Mouse (Mus musculus): ENCODE results near the gene Foxj3.

DNA sequence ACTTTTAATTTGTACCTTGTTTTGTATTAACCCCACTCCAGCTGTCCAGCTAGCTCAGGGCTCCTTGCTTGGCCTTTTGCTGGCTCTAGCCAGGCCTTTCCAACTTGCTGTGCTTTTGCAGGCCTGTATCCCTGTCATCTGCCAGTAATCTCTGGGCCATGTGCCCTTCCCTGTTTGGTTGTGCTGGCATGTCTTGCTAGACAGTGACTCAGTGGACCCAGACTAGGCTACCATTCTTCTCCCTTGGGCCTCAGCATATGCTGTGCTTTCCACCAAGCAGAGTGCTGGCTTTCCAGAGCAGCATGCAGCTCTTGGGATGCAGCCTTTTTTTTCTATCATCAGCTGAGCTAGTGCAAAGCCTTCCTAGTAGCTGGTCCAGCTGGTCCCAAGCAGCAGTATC, 26.3 kb downstream of the Foxj3 start:
- TF ChIP-seq CTCF (IDR thresholded peaks at IDR 0.05; ENCODE audit: control insufficient read depth, insufficient read depth, low read length) (no peak), POLR2A (IDR thresholded peaks at IDR 0.05; ENCODE audit: borderline replicate concordance, control insufficient read depth, low read depth, low read length) (no peak)
